Mouse (Mus musculus): ENCODE data around the gene Sox5. TPM values are rescaled to one million over a fixed set of nuclear protein-coding genes. Genes with fewer than 3 reads are reported as not detected.

Gene Sox5
- polyA plus RNA-seq, 1 experiment from 2014 or later, result 4.2 TPM

DNA sequence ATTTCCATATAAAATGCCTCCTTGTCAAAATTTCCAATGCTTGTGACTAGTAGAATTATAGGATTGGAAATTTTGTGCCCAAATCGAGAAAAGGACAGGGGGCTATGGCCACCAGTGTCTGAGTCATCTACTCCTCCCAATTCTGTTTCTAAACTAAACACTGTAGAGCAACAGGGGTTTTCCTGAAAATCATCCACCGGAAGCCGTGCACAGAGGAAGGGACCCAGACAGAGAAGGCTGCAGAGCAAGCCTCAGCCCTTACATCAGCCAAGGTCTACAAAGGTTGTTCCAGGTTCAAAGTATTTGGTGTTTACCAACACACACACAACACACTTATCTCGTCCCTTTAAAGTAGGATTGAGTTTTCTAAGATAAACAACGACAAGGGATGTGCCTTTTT, 824.7 kb downstream of the Sox5 start:
- H3K4me3 ChIP-seq (replicated peaks), result no peak overlapping the region
- no peaks in the 10 kb centered on the region for H3K36me3 ChIP-seq (replicated peaks)
- 48% methylated on average over 5 of the region's 5 CpGs for WGBS (ENCODE audit: insufficient replicate concordance)
- no peaks in the 10 kb centered on the region for H3K4me1 ChIP-seq (replicated peaks)
- no peaks in the 10 kb centered on the region for H3K9me3 ChIP-seq (replicated peaks)
- H3K4me2 ChIP-seq, result no peak overlapping the region
- no peak for ATAC-seq (ENCODE audit: insufficient read depth)
- no peaks in the 10 kb centered on the region for H3K27me3 ChIP-seq
- H3K9ac ChIP-seq, result no peak overlapping the region
- no peak overlapping the region for H3K27ac ChIP-seq (replicated peaks)

DNA sequence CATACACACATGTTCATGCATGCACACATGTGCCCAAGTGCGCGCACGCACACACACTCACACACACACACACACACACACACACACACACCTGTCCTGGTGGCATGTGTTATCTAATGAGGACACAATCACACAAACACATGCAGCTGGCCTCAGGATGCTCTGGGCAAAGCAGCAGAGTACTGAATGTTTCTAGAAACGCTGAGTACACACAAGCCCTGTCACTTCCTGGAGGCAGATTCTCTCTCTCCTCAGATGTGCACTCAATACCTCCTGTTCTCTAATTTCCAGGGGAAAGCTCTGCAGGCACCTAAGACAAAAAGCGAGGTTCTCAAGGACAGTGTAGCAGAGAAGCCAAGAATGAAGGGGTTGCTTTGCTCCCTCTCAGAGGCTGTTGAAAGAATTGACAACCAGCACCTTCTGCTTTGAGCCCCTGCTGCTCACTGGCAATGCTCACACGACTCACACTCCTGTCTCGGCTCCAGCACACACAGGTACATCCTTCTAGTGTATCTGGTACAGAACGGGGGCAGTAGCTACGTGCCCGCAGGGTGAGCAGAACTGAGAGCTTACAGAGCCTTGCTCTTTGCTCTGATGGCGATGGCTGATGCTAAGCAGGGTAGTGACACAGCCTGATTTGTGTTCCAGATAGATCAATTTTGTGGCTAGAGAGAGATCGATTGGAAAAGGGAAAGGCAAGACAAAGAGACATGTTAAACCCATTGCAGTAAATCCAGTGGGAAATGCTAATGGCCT, 833.0 kb downstream of the Sox5 start:
- 64% methylated on average over 12 of the region's 12 CpGs for WGBS (ENCODE audit: insufficient replicate concordance)
- no peak overlapping the region for H3K9ac ChIP-seq

DNA sequence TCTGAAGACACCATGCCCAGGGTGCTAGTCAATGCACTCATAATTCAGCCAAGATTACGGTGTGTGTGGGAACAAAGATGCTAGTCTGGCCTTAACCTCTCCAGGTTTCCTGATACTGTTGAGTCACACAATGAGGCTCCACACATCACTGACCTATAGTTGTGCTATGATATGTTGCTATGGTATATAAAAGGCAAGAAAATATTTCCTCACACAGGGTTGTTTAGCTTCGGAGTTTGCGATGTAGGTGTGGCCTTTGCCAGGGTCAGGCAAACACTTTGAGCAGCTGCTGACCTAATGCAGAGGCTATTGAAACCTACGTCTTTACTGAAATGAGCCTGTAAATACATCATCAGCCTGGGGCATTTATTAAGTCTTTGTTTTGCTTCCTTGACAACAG, 833.7 kb downstream of the Sox5 start:
- H3K27ac ChIP-seq (replicated peaks), result no peak overlapping the region
- no peaks in the 10 kb centered on the region for H3K27me3 ChIP-seq
- no peaks in the 10 kb centered on the region for H3K36me3 ChIP-seq (replicated peaks)
- ATAC-seq (ENCODE audit: insufficient read depth), result no peak
- H3K9ac ChIP-seq, result no peak overlapping the region
- no peak overlapping the region for H3K4me3 ChIP-seq (replicated peaks)
- H3K4me2 ChIP-seq, result no peak overlapping the region
- 77% methylated on average over 4 of the region's 4 CpGs for WGBS (ENCODE audit: insufficient replicate concordance)
- H3K4me1 ChIP-seq (replicated peaks), result no peaks in the 10 kb centered on the region
- no peaks in the 10 kb centered on the region for H3K9me3 ChIP-seq (replicated peaks)

More for the DNA sequence above, 833.0 kb downstream of the Sox5 start:
- Histone ChIP-seq H3K4me1 (replicated peaks) (no peaks in the 10 kb centered on the region), H3K27me3 (no peaks in the 10 kb centered on the region), H3K36me3 (replicated peaks) (no peaks in the 10 kb centered on the region), H3K4me3 (replicated peaks) (no peak overlapping the region), H3K27ac (replicated peaks) (no peak overlapping the region), H3K4me2 (no peak overlapping the region), H3K9me3 (replicated peaks) (no peaks in the 10 kb centered on the region)
- ATAC-seq (ENCODE audit: insufficient read depth), result no peak

DNA sequence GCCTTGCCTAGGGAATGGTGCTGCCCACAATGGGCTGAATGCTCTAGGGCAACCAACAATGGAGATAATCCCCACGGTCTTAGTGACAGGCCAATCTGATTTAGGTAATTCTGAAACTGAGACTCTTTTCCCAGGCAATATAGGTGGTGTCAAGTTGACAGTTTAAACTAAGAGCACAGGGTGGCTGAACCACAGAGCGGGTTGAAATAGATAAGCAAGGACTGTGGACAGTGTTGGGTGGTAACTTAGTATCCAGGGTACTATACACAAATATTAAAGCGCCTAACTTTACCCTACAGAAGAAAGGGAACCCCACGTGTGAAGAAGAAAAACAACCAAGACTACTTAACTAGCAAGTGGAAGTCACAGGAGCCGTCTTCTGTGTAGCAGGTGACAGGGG, 838.7 kb downstream of the Sox5 start:
- Histone ChIP-seq H3K9me3 (replicated peaks) (no peaks in the 10 kb centered on the region), H3K27me3 (no peaks in the 10 kb centered on the region), H3K27ac (replicated peaks) (no peak overlapping the region), H3K36me3 (replicated peaks) (no peaks in the 10 kb centered on the region), H3K4me2 (no peak overlapping the region), H3K4me1 (replicated peaks) (no peaks in the 10 kb centered on the region), H3K9ac (no peak overlapping the region), H3K4me3 (replicated peaks) (no peak overlapping the region)
- WGBS (ENCODE audit: insufficient replicate concordance), result 39% methylated on average over 5 of the region's 5 CpGs
- ATAC-seq (ENCODE audit: insufficient read depth), result no peak

DNA sequence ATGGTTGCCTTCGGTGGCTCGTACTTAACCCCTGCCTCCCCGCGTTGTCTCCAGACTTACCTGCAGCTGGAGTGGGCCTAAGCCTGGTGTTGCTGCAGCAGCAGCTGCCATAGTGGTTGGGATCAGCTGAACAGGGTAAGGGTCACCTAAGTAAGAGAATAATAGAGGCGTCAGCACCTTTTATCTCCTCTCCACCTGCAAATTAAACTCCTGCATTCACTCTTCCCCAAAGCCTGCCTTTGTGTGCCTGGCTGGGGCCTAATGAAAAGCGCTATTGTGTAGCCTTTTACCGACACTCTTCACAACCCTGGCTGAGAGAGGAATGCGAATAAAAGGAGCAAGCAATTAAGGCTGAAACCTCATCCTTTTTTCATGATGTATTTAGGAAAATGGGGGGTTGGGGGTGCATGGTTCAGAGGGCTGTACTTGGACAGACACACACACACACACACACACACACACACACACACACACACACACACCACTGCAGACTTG, 840.4 kb downstream of the Sox5 start:
- Histone ChIP-seq H3K27me3 (no peaks in the 10 kb centered on the region), H3K4me3 (replicated peaks) (no peak overlapping the region), H3K9me3 (replicated peaks) (no peaks in the 10 kb centered on the region), H3K9ac (no peak overlapping the region), H3K27ac (replicated peaks) (no peak overlapping the region), H3K36me3 (replicated peaks) (no peaks in the 10 kb centered on the region), H3K4me1 (replicated peaks) (no peaks in the 10 kb centered on the region), H3K4me2 (no peak overlapping the region)
- ATAC-seq (ENCODE audit: insufficient read depth), result no peak
- 70% methylated on average over 8 of the region's 8 CpGs for WGBS (ENCODE audit: insufficient replicate concordance)

DNA sequence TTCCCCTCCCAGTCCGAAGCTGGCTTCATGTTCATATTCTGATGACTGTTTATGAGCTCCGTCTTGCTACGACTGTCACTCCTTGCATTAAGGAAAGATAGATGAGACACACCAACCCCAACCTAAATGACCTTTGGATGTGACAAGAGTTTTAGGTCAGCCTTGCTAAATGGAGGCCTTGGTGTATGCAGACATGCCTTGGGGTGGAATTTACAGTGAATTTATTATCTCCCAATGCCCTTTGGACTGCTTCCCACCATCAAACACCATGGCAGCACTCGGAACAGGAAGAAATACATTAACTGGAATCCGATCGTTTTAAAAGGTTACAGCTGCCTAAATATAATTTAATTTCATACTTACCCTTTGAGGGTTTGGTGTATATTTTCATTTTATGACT, 858.6 kb downstream of the Sox5 start:
- Histone ChIP-seq H3K27me3 (no peaks in the 10 kb centered on the region), H3K36me3 (replicated peaks) (no peaks in the 10 kb centered on the region), H3K4me2 (no peak overlapping the region), H3K9me3 (replicated peaks) (no peaks in the 10 kb centered on the region), H3K4me1 (replicated peaks) (no peaks in the 10 kb centered on the region), H3K9ac (no peak overlapping the region), H3K27ac (replicated peaks) (no peak overlapping the region), H3K4me3 (replicated peaks) (no peak overlapping the region)
- ATAC-seq (ENCODE audit: insufficient read depth), result no peak
- 75% methylated on average over 6 of the region's 6 CpGs for WGBS (ENCODE audit: insufficient replicate concordance)

DNA sequence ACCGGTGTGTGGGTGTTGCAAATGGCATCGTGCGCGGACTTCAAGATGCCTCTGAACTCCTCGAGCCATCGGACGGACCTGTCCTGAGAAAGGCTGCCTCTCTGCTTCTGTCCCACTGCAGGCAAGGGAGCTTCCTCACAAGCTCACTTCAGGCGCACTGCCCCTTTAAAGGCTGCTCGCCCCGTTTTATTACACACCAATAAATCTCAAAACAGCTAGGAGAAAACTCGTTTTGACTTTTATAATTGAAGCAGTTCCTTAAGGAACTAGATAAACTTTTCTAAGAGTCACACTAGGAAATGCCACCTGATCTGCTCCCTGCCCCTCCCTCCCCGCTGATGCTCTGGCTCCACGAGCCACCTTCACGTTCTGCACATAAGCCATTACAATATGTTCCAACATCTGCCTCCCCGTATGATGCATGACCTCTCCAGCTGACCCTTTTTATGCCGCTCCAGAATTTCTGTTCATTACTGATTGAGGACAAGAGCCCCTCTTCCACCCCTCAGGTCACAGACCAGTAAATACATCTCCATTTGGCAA, 863.3 kb downstream of the Sox5 start:
- H3K27ac ChIP-seq (replicated peaks), result no peak overlapping the region
- H3K9ac ChIP-seq, result no peak overlapping the region
- H3K4me3 ChIP-seq (replicated peaks), result no peak overlapping the region
- no peaks in the 10 kb centered on the region for H3K4me1 ChIP-seq (replicated peaks)
- no peaks in the 10 kb centered on the region for H3K9me3 ChIP-seq (replicated peaks)
- no peaks in the 10 kb centered on the region for H3K27me3 ChIP-seq
- no peak for ATAC-seq (ENCODE audit: insufficient read depth)
- H3K4me2 ChIP-seq, result no peak overlapping the region
- 67% methylated on average over 16 of the region's 16 CpGs for WGBS (ENCODE audit: insufficient replicate concordance)
- H3K36me3 ChIP-seq (replicated peaks), result no peaks in the 10 kb centered on the region

DNA sequence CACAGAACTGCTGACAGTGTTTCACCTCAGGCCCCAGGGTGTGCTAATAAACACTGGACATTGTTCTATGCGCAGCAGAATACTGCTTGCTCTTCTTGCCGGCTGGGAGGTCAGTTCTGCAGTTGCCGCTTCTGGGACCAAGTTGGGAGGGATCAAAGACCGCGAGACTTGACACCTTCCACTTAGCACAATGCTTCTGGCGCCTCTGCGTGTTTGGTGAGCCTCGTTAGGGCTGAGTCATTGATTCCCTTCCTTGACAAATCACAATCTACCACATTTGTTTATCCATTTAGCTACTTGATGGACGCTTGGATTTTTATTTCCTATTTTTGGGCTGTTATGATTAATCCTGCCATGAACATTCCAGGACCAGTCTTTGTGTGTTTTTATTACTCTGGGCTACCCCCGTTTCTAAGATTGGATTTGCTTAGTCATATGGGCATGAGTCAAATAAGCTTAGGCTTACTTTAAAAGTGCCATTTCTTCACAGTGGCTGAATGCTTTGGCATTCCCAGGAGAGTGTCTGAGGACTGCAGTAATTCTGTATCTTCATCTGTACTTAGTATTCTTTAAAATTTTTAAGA, 865.5 kb downstream of the Sox5 start:
- no peak overlapping the region for H3K4me3 ChIP-seq (replicated peaks)
- no peaks in the 10 kb centered on the region for H3K27me3 ChIP-seq
- H3K9me3 ChIP-seq (replicated peaks), result no peaks in the 10 kb centered on the region
- no peaks in the 10 kb centered on the region for H3K36me3 ChIP-seq (replicated peaks)
- H3K4me1 ChIP-seq (replicated peaks), result no peaks in the 10 kb centered on the region
- H3K4me2 ChIP-seq, result no peak overlapping the region
- no peak overlapping the region for H3K9ac ChIP-seq
- WGBS (ENCODE audit: insufficient replicate concordance), result 66% methylated on average over 10 of the region's 10 CpGs
- H3K27ac ChIP-seq (replicated peaks), result no peak overlapping the region
- ATAC-seq (ENCODE audit: insufficient read depth), result no peak

DNA sequence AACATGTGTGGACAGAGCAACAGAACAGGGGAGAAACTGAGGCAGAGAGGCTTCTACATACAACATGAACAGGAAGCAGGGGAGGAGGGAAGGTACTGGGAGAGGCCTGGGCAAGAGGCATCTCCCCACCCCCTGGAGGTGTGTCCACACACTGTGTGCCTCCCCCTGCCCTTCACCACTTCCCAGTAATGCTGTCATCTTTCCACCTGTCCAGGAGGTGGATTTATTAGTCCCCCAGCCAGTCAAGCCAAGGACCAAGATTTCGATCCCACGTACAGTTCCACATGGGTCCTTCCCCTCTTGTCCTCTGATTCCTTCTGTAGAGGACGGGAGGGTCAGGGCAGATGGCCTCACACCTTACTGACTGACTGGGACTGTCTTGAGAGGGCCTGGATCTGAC, 866.1 kb downstream of the Sox5 start:
- H3K4me2 ChIP-seq, result no peak overlapping the region
- H3K27me3 ChIP-seq, result no peaks in the 10 kb centered on the region
- H3K4me1 ChIP-seq (replicated peaks), result no peaks in the 10 kb centered on the region
- no peak overlapping the region for H3K27ac ChIP-seq (replicated peaks)
- H3K9ac ChIP-seq, result no peak overlapping the region
- WGBS (ENCODE audit: insufficient replicate concordance), result 80% methylated on average over 3 of the region's 3 CpGs
- no peak overlapping the region for H3K4me3 ChIP-seq (replicated peaks)
- no peak for ATAC-seq (ENCODE audit: insufficient read depth)
- H3K9me3 ChIP-seq (replicated peaks), result no peaks in the 10 kb centered on the region
- no peaks in the 10 kb centered on the region for H3K36me3 ChIP-seq (replicated peaks)

DNA sequence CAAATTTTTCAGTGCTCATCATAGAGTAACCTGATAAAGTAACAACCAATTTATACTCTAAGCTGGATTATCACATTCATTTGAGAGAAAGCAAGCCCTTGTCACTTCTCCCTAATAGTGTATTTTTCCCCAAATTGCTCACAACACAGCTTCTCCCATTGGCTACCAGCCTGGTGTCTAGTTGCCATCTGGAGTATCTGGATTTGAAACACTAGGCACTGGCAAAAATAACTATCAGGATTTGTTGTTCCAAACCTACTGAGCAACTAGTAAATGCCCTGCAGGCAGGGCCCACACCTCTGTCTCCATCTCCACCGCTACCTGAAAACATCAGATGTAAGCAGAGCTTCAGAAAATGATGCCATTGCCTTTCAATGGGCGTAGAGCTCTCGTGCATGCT, 869.5 kb downstream of the Sox5 start:
- Histone ChIP-seq H3K4me1 (replicated peaks) (no peaks in the 10 kb centered on the region), H3K4me3 (replicated peaks) (no peak overlapping the region), H3K9ac (no peak overlapping the region), H3K9me3 (replicated peaks) (no peaks in the 10 kb centered on the region), H3K27ac (replicated peaks) (no peak overlapping the region), H3K36me3 (replicated peaks) (no peaks in the 10 kb centered on the region), H3K27me3 (no peaks in the 10 kb centered on the region), H3K4me2 (no peak overlapping the region)
- WGBS (ENCODE audit: insufficient replicate concordance), result 80% methylated on average over 3 of the region's 3 CpGs
- ATAC-seq (ENCODE audit: insufficient read depth), result no peak

DNA sequence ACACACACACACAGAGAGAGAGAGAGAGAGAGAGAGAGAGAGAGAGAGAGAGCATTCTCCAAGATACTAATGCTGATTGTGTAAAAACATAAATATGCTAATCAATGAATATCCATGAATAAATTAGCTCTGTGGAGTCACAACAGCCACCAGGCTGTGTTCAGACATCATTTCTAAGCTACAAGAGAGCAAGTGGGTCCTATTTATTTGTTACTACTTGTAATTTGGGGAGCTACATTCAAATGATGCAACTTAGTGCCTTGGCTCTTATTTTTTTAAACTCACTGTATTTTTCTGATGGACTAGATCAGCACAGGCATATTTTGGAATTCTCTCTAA, 877.1 kb downstream of the Sox5 start:
- Histone ChIP-seq H3K9ac (no peak overlapping the region), H3K4me3 (replicated peaks) (no peak overlapping the region), H3K9me3 (replicated peaks) (no peaks in the 10 kb centered on the region), H3K36me3 (replicated peaks) (no peaks in the 10 kb centered on the region), H3K27me3 (no peaks in the 10 kb centered on the region), H3K27ac (replicated peaks) (no peak overlapping the region), H3K4me2 (no peak overlapping the region), H3K4me1 (replicated peaks) (no peaks in the 10 kb centered on the region)
- ATAC-seq (ENCODE audit: insufficient read depth), result no peak

All from liver, embryonic 15.5 days (tissue).